Mouse (Mus musculus): ENCODE results near the gene Mier1. TPM values are rescaled to one million over a fixed set of nuclear protein-coding genes. Genes with fewer than 3 reads are reported as not detected.
A peak's percentile ranks its signal among the peaks of the same experiment; 100 is the strongest.
"Not testable (repeated sequence)": the region's sequence is repeated elsewhere in the genome, so short reads cannot be mapped to it uniquely, and the experiment has no call there.

The Mier1 gene
- total RNA-seq, 2 experiments from 2014 or later, result 49.1 to 59.0 TPM

GRCm38 (mm10) chr4:103151946-103152345, 37.8 kb downstream of the Mier1 start:
- no peak for DNase-seq
- intact Hi-C loops (cut with DNase I), result no loop called here

- no peak for DNase-seq
- intact Hi-C loops (cut with DNase I), result no loop called here
Measured at GRCm38 (mm10) chr4:103158781-103159180, 44.6 kb downstream of the Mier1 start.

- intact Hi-C loops (cut with DNase I); DNase-seq: not testable (repeated sequence)
Measured at GRCm38 (mm10) chr4:103166198-103166597, 52.0 kb downstream of the Mier1 start.

- intact Hi-C loops (cut with DNase I), result no loop called here
- DNase-seq, result no peak
Measured at GRCm38 (mm10) chr4:103171256-103171655, 57.1 kb downstream of the Mier1 start.

- intact Hi-C loops (cut with DNase I), result no loop called here
- no peak for DNase-seq
Measured at GRCm38 (mm10) chr4:103173507-103173906, 59.3 kb downstream of the Mier1 start.

- peak; percentile 47 for DNase-seq
Measured at GRCm38 (mm10) chr4:103174001-103174400, 59.8 kb downstream of the Mier1 start.

GRCm38 (mm10) chr4:103177681-103178080, 63.5 kb downstream of the Mier1 start:
- intact Hi-C loops (cut with DNase I), result no loop called here
- no peak for DNase-seq

More at GRCm38 (mm10) chr4:103174001-103174400, 59.8 kb downstream of the Mier1 start:
- intact Hi-C loops (cut with DNase I), result no loop called here

GRCm38 (mm10) chr4:103178635-103179318, 64.6 kb downstream of the Mier1 start:
- no peak for DNase-seq
- intact Hi-C loops (cut with DNase I), result no loop called here

GRCm38 (mm10) chr4:103179581-103179980, 65.4 kb downstream of the Mier1 start:
- no peak for DNase-seq
- intact Hi-C loops (cut with DNase I), result no loop called here

- intact Hi-C loops (cut with DNase I), result no loop called here
- no peak for DNase-seq
Measured at GRCm38 (mm10) chr4:103180300-103180888, 66.2 kb downstream of the Mier1 start.

GRCm38 (mm10) chr4:103188786-103189640, 74.8 kb downstream of the Mier1 start:
- intact Hi-C loops (cut with DNase I), result no loop called here
- DNase-seq, result no peak

- no peak for DNase-seq
- intact Hi-C loops (cut with DNase I), result no loop called here
Measured at GRCm38 (mm10) chr4:103192421-103192820, 78.2 kb downstream of the Mier1 start.

- no peak for DNase-seq
- intact Hi-C loops (cut with DNase I), result no loop called here
Measured at GRCm38 (mm10) chr4:103197401-103197800, 83.2 kb downstream of the Mier1 start.

GRCm38 (mm10) chr4:103199086-103199485, 84.9 kb downstream of the Mier1 start:
- no peak for DNase-seq
- intact Hi-C loops (cut with DNase I), result no loop called here

GRCm38 (mm10) chr4:103200046-103200445, 85.9 kb downstream of the Mier1 start:
- intact Hi-C loops (cut with DNase I), result no loop called here
- DNase-seq, result peak; percentile 39

GRCm38 (mm10) chr4:103203646-103204045, 89.5 kb downstream of the Mier1 start:
- DNase-seq, result no peak
- intact Hi-C loops (cut with DNase I), result no loop called here

- intact Hi-C loops (cut with DNase I), result no loop called here
- no peak for DNase-seq
Measured at GRCm38 (mm10) chr4:103208553-103208952, 94.4 kb downstream of the Mier1 start.

GRCm38 (mm10) chr4:103213859-103214497, 99.8 kb downstream of the Mier1 start:
- no peak for DNase-seq
- intact Hi-C loops (cut with DNase I), result loop anchor here (10.0 kb wide), 1 partner anchor 101 kb away; the partner anchor contains the start of gene Oma1

GRCm38 (mm10) chr4:103214498-103214924, 100.3 kb downstream of the Mier1 start:
- intact Hi-C loops (cut with DNase I), result loop anchor here (10.0 kb wide), 1 partner anchor 100 kb away; the partner anchor contains the start of gene Oma1
- peak; percentile 64 for DNase-seq
